Mouse (Mus musculus): ENCODE measurements around the gene Rarb. TPM values are rescaled to one million over a fixed set of nuclear protein-coding genes. Genes with fewer than 3 reads are reported as not detected.
A peak's percentile ranks its signal among the peaks of the same experiment; 100 is the strongest.

The Rarb gene
- polyA plus RNA-seq, 1 experiment: not detected

DNA sequence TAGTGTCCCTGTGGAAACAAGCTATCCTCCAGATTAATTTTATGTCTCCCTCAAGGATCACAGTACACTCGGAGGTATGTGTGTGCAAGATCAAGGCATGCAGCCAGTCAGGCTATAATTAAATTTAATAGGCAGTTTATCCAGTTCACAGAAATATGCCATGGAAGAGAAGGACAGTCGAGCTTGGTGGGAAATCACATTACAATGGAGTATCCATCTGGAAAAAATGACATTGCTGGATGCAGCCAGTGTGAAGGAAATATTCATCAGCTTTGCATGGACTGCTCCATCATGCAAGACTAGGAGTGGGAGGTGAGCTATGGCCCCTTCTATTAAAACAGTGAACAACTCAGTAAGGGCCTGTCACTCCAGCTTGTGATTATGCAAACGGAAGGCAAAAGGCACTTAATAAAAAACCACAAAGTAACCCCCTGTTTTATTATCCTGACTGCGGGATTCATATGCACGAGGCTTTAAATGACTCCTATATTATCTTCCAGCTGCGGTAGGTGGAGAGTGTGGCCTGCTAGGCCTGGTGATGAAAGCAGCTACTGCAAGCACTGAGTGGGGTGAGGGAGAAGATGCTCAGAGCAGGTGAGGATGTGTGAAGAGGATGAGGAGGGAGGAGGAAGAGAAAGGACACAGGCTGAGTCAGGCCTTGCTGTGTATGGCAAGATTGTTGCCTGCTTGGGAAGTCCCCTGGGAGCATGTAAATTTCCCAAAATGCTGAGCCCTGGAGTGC, 379.4 kb downstream of the Rarb start:
- 47% methylated on average over 6 of the region's 6 CpGs for WGBS
- no peak overlapping the region for H3K4me3 ChIP-seq (ENCODE audit: insufficient read depth, low read depth, low read length)
- no peak for TF ChIP-seq POLR2A (IDR thresholded peaks at IDR 0.05; ENCODE audit: insufficient read depth, low read depth, low read length)
- TF ChIP-seq CTCF (IDR thresholded peaks at IDR 0.05; ENCODE audit: insufficient read depth, low read depth, low read length): no peak
- H3K4me1 ChIP-seq (ENCODE audit: control insufficient read depth, insufficient read depth, low read length): no peaks in the 10 kb centered on the region; the same call in 1 of the 2 replicates
- no peak overlapping the region for H3K27ac ChIP-seq (ENCODE audit: insufficient read depth, low read depth, low read length)

DNA sequence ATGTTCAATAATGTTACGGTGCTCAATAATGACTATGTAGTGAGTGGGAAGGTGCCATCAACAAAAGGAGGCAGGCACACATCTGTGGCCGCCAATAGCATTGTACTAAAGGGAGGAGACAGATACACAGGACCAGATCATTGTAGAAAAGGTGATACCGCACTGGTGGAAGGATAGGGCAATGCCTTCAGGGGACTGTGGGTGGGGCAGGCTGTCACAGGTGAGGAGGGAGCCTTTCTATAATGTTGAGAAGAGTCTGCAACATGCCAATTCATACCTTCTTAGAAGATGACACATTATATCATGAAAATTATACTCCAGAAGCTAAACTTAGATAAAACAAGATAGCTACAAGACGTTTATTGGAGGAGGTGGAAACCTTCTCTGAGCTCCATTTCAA, 381.6 kb downstream of the Rarb start:
- Histone ChIP-seq H3K4me1 (ENCODE audit: control insufficient read depth, insufficient read depth, low read length) (no peaks in the 10 kb centered on the region; the same call in 1 of the 2 replicates), H3K4me3 (ENCODE audit: insufficient read depth, low read depth, low read length) (no peak overlapping the region), H3K27ac (ENCODE audit: insufficient read depth, low read depth, low read length) (no peak overlapping the region)
- WGBS: 80% methylated on average over 4 of the region's 4 CpGs
- TF ChIP-seq POLR2A (IDR thresholded peaks at IDR 0.05; ENCODE audit: insufficient read depth, low read depth, low read length) (no peak), CTCF (IDR thresholded peaks at IDR 0.05; ENCODE audit: insufficient read depth, low read depth, low read length) (no peak)

DNA sequence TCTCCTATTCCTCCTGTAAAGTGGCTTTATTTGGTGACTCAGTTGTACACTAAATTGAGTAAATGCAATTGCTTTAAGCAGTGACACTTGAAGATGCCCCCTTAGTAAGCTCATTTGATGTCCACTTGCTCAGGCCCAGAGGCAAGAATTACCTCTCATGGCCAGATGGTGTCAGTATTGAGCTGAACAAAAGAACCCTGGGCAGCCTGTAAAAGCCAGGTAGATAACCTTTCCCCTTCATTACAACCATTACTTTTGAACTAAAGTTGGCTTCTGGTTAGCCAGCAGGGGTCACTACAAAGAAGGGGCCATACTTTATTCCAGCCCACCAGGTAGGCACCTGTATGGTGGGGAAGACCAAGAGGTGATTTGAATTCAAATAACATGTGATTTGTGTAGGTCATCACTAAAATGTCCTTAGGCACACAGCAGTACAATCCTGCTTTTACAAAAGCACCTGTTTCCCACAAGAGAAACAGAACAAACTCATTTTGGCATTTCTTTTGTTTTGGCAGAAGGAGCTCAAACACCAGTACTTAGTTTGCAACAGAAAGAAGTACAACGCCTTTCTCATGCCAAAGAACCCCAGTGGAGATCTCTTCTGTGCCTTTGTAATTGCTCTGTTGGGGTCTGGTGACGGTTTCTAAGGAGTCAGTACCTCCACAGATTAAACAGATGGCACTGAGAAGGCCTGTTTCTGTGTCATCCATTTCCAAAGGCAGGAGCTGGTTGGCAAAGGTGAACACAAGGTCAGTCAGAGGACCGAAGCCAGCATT, 384.4 kb downstream of the Rarb start:
- no peak for TF ChIP-seq CTCF (IDR thresholded peaks at IDR 0.05; ENCODE audit: insufficient read depth, low read depth, low read length)
- no peak for TF ChIP-seq POLR2A (IDR thresholded peaks at IDR 0.05; ENCODE audit: insufficient read depth, low read depth, low read length)
- 57% methylated on average over 3 of the region's 3 CpGs for WGBS
- Histone ChIP-seq H3K27ac (ENCODE audit: insufficient read depth, low read depth, low read length) (no peak overlapping the region), H3K4me3 (ENCODE audit: insufficient read depth, low read depth, low read length) (no peak overlapping the region), H3K4me1 (ENCODE audit: control insufficient read depth, insufficient read depth, low read length) (no peaks in the 10 kb centered on the region)

DNA sequence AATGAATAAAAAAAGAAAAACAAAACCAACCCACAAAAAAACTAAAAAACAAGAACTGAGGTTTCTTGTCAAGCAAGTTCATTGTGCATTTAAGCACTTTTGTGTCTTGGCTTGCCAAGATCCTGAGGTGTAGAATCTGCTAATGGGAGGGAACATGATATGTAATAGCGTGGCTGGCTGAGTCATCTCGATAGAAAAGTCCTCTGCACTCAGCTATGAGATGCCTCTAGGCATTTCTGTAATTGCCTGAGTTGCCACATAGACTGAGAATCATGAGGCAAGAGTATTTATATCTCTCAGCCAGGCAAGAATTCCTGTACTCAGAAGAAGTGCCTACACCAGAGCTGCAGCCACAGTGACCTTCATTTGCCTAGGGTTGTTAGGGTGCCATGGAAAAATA, 385.8 kb downstream of the Rarb start:
- Histone ChIP-seq H3K27ac (ENCODE audit: insufficient read depth, low read depth, low read length) (peak overlapping the region; percentile 63; the same call in 1 of the 2 replicates), H3K4me1 (ENCODE audit: control insufficient read depth, insufficient read depth, low read length) (no peaks in the 10 kb centered on the region), H3K4me3 (ENCODE audit: insufficient read depth, low read depth, low read length) (no peak overlapping the region)
- 19% methylated on average over 2 of the region's 2 CpGs for WGBS
- no peak for TF ChIP-seq POLR2A (IDR thresholded peaks at IDR 0.05; ENCODE audit: insufficient read depth, low read depth, low read length)
- no peak for TF ChIP-seq CTCF (IDR thresholded peaks at IDR 0.05; ENCODE audit: insufficient read depth, low read depth, low read length)

DNA sequence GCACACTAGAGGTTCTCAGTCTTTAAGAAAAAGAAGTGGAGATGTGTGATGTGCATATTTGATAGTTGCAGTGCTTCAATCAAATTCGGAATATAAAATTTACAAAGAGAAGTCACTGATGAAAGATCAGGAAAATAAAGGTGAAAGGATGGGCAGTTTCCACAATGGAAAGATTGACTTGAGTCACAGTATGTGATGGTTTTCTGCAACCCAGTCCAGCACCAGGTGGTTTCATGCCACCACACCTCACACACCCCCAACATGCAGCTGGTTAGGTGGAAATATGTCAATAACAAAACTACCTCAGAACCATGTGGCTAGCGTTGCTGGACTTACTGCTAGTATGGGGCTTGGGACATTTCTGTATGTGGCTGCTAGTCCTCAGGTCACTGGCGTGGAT, 386.4 kb downstream of the Rarb start:
- Histone ChIP-seq H3K4me3 (ENCODE audit: insufficient read depth, low read depth, low read length) (no peak overlapping the region), H3K4me1 (ENCODE audit: control insufficient read depth, insufficient read depth, low read length) (no peaks in the 10 kb centered on the region), H3K27ac (ENCODE audit: insufficient read depth, low read depth, low read length) (no peak overlapping the region)
- TF ChIP-seq CTCF (IDR thresholded peaks at IDR 0.05; ENCODE audit: insufficient read depth, low read depth, low read length): no peak
- TF ChIP-seq POLR2A (IDR thresholded peaks at IDR 0.05; ENCODE audit: insufficient read depth, low read depth, low read length): no peak
- WGBS: 87% methylated on average over 3 of the region's 3 CpGs

- WGBS: 74% methylated on average over 4 of the region's 4 CpGs
- TF ChIP-seq CTCF (IDR thresholded peaks at IDR 0.05; ENCODE audit: insufficient read depth, low read depth, low read length): no peak
- no peak for TF ChIP-seq POLR2A (IDR thresholded peaks at IDR 0.05; ENCODE audit: insufficient read depth, low read depth, low read length)
- Histone ChIP-seq H3K4me1 (ENCODE audit: control insufficient read depth, insufficient read depth, low read length) (no peaks in the 10 kb centered on the region), H3K27ac (ENCODE audit: insufficient read depth, low read depth, low read length) (no peak overlapping the region), H3K4me3 (ENCODE audit: insufficient read depth, low read depth, low read length) (no peak overlapping the region)
Measured at GRCm38 (mm10) chr14:16431941-16432499, 386.9 kb downstream of the Rarb start.

DNA sequence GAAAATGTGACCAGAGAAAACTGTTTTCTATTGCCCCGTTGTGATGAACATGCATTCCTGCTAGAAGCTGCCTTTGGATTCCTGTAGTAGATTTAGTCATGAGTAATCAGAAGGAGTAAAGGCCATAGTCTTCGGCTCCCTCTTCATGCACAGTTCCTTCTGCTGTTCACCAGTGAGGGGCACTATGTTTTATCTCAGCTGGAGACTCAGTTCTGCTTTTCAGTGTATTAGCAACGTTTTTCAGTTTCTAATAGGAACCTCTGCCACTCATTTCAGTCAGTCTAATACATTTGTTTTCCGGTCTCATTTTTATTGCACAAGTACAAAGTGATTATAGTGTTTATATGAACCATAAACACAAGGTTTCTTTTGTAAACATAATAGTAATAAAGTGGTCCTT, 391.4 kb downstream of the Rarb start:
- TF ChIP-seq POLR2A (IDR thresholded peaks at IDR 0.05; ENCODE audit: insufficient read depth, low read depth, low read length) (no peak), CTCF (IDR thresholded peaks at IDR 0.05; ENCODE audit: insufficient read depth, low read depth, low read length) (no peak)
- 47% methylated on average over 4 of the region's 4 CpGs for WGBS
- Histone ChIP-seq H3K27ac (ENCODE audit: insufficient read depth, low read depth, low read length) (no peak overlapping the region), H3K4me3 (ENCODE audit: insufficient read depth, low read depth, low read length) (no peak overlapping the region), H3K4me1 (ENCODE audit: control insufficient read depth, insufficient read depth, low read length) (no peaks in the 10 kb centered on the region)

DNA sequence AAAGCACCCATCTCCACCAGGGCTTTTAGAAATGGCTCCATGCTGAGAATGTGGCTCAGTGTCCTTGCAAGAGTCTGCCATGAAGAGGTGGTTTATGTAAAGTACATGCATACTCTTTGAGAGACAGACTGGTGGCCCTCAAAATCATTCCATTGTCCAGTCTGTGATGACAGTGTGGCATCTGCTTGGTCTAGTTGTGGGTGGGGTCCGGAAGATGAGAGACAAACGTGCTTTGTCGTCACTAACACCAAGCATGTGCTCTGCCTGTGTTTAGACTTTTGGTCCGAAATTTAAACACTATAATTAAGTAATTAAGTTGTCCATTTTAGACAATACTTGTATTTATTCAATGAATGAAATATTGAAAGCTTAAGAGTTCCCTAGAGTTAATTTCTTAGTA, 404.8 kb downstream of the Rarb start:
- H3K27ac ChIP-seq (ENCODE audit: insufficient read depth, low read depth, low read length): no peak overlapping the region
- TF ChIP-seq CTCF (IDR thresholded peaks at IDR 0.05; ENCODE audit: insufficient read depth, low read depth, low read length): no peak
- no peak overlapping the region for H3K4me3 ChIP-seq (ENCODE audit: insufficient read depth, low read depth, low read length)
- no peaks in the 10 kb centered on the region for H3K4me1 ChIP-seq (ENCODE audit: control insufficient read depth, insufficient read depth, low read length)
- WGBS: 28% methylated on average over 4 of the region's 4 CpGs

- Histone ChIP-seq H3K4me1 (ENCODE audit: control insufficient read depth, insufficient read depth, low read length) (no peaks in the 10 kb centered on the region), H3K27ac (ENCODE audit: insufficient read depth, low read depth, low read length) (no peak overlapping the region), H3K4me3 (ENCODE audit: insufficient read depth, low read depth, low read length) (no peak overlapping the region)
- TF ChIP-seq POLR2A (IDR thresholded peaks at IDR 0.05; ENCODE audit: insufficient read depth, low read depth, low read length): no peak
- whole genome bisulfite sequencing: 92% methylated on average over 4 of the region's 4 CpGs
Measured at GRCm38 (mm10) chr14:16405187-16405586, 413.8 kb downstream of the Rarb start.
